Mouse (Mus musculus) T-helper 17 cell (primary cell): ENCODE data around the gene Fig4.

Source experiments
- in situ Hi-C, 2 experiments: fragments of 300-600 bp; cut with MboI, MseI; formaldehyde crosslinking; loops; 1 replicate in 1 of 2; 2 replicates in 1 of 2; pipeline ENCODE4 v1.15.1; 2025; ENCODE audit warnings: high pct_unique_total_duplicates in 2 of 2

The Fig4 gene

DNA sequence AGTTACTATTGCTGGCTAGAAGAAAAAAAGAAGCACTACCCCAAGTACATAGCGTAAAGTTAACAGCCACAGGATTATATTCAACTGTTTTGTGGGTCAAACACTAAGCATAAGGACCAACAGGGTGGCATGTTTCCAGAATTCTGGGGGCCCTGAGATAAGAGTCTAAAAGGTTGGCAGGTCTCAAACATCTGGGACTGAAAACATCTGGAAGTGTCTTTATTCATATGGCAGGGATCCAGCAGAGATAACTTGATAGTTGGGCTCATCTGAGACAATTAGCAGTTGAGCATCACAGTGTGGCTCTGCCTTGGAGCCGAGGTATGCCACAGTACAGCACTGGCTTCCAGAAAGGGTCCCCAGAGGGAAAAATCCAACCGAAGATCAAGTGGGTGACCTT is 153.8 kb downstream of the Fig4 start:
- in situ Hi-C loops, result no loop called here

DNA sequence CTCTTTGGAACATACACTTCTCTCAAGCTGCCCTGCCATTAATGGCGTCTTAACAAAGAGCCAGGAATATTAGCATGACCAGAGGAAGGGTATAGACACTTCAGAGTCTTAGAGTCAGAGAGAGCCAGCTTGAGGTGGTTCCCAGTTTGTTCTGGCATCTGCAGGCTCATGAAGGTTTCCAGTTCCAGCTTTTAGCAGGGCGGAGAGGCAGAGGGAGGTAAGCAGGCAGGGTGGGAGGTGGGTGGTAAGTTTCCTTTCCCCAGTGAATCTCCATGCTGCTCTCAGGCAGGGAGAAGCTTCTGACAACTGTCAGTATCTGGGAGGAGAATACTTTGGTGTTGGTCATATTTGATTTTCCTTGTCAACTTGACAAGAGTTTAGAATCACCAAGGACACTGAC is 156.9 kb downstream of the Fig4 start:
- in situ Hi-C loops, result no loop called here
